Mouse (Mus musculus): ENCODE results near the gene Igsf9b.

The Igsf9b gene

GRCm38 (mm10) chr9:27298411-27299285 is at the start of gene Igsf9b:
Gene Igsf9b, plus strand, starts transcription at chr9:27299204.
- peak; percentile 92 to 94 for DNase-seq (ENCODE audit: low spot score in 2 of 2)

- no peak for DNase-seq (ENCODE audit: low spot score in 2 of 2)
Observed at GRCm38 (mm10) chr9:27252034-27252714, 46.8 kb upstream of the Igsf9b start.

GRCm38 (mm10) chr9:27256454-27256853 is 42.5 kb upstream of the Igsf9b start:
- no peak for DNase-seq (ENCODE audit: low spot score in 2 of 2)

GRCm38 (mm10) chr9:27260378-27260947 is 38.5 kb upstream of the Igsf9b start:
- DNase-seq (ENCODE audit: low spot score in 2 of 2) = no peak

- DNase-seq (ENCODE audit: low spot score in 2 of 2) = no peak
Observed at GRCm38 (mm10) chr9:27261905-27262304, 37.1 kb upstream of the Igsf9b start.

- DNase-seq (ENCODE audit: low spot score in 2 of 2) = no peak
Observed at GRCm38 (mm10) chr9:27265009-27265408, 34.0 kb upstream of the Igsf9b start.

GRCm38 (mm10) chr9:27267878-27268277 is 31.1 kb upstream of the Igsf9b start:
- no peak for DNase-seq (ENCODE audit: low spot score in 2 of 2)

- no peak for DNase-seq (ENCODE audit: low spot score in 2 of 2)
Observed at GRCm38 (mm10) chr9:27268493-27268892, 30.5 kb upstream of the Igsf9b start.

GRCm38 (mm10) chr9:27269322-27269721 is 29.7 kb upstream of the Igsf9b start:
- DNase-seq (ENCODE audit: low spot score in 2 of 2) = no peak

GRCm38 (mm10) chr9:27269904-27270303 is 29.1 kb upstream of the Igsf9b start:
- no peak for DNase-seq (ENCODE audit: low spot score in 2 of 2)

GRCm38 (mm10) chr9:27271899-27272298 is 27.1 kb upstream of the Igsf9b start:
- no peak for DNase-seq (ENCODE audit: low spot score in 2 of 2)

GRCm38 (mm10) chr9:27272858-27273257 is 26.1 kb upstream of the Igsf9b start:
- no peak for DNase-seq (ENCODE audit: low spot score in 2 of 2)

- DNase-seq (ENCODE audit: low spot score in 2 of 2) = no peak
Observed at GRCm38 (mm10) chr9:27276282-27276839, 22.6 kb upstream of the Igsf9b start.

- no peak for DNase-seq (ENCODE audit: low spot score in 2 of 2)
Observed at GRCm38 (mm10) chr9:27277401-27278087, 21.5 kb upstream of the Igsf9b start.

- no peak for DNase-seq (ENCODE audit: low spot score in 2 of 2)
Observed at GRCm38 (mm10) chr9:27279041-27279440, 20.0 kb upstream of the Igsf9b start.

- no peak for DNase-seq (ENCODE audit: low spot score in 2 of 2)
Observed at GRCm38 (mm10) chr9:27280976-27281375, 18.0 kb upstream of the Igsf9b start.

- no peak for DNase-seq (ENCODE audit: low spot score in 2 of 2)
Observed at GRCm38 (mm10) chr9:27285719-27286249, 13.2 kb upstream of the Igsf9b start.

- no peak for DNase-seq (ENCODE audit: low spot score in 2 of 2)
Observed at GRCm38 (mm10) chr9:27286296-27286695, 12.7 kb upstream of the Igsf9b start.

GRCm38 (mm10) chr9:27286859-27287258 is 12.1 kb upstream of the Igsf9b start:
- DNase-seq (ENCODE audit: low spot score in 2 of 2) = no peak

GRCm38 (mm10) chr9:27287419-27287818 is 11.6 kb upstream of the Igsf9b start:
- no peak for DNase-seq (ENCODE audit: low spot score in 2 of 2)

GRCm38 (mm10) chr9:27288442-27288841 is 10.6 kb upstream of the Igsf9b start:
- DNase-seq (ENCODE audit: low spot score in 2 of 2) = peak; percentile 57 to 66

All from frontal cortex, postnatal 10 days (tissue).